Mouse (Mus musculus): ENCODE measurements around the gene Nkx6-1. TPM values are rescaled to one million over a fixed set of nuclear protein-coding genes. Genes with fewer than 3 reads are reported as not detected.

Gene Nkx6-1
- 0.07 and 0.13 TPM in 2 replicates for polyA plus RNA-seq (2015; fragmentation: Nextera tagmentation; extraction: Ambion mirVana)

DNA sequence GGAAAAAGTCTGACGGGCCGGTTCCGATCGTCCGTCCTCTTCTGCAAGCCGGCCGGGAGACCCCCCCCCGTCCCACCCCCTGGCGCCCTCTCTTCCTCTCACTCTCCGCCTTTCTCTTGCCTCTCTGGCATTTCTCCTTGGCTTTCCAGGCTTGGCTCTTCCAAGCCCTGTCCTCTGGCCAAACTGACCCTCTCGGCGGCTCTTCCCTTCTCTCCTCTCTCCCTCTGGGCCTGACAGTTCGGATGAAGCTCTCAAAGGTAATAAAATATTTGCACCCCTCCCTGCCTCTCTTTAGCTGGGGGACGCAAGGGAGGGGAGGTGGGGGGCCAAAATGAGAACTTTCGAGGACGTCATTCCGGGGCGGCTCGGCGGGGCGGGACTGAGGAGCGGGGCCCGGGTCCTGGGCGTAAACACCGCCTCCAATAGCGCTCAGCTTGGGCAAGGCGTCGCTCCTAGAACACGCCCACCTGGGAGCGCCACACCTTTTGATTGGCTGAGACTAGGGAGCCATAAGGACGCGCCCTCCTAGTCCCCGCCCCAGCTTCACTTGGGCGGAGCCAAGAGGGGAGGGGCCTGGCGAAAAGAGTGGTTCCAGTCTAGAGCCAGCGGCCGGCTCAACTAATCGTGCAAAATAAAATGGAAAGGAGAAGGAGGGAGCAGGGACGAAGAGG, at the start of gene Nkx6-1:
Gene Nkx6-1 (minus strand): TSS at position 52 of the 671 bp plus-strand sequence.
- H3K36me3 ChIP-seq (ENCODE audit: insufficient read depth, low read length), result no peaks in the 10 kb centered on the region
- peak within 1 kb of the TSS; percentile 63 for H3K4me2 ChIP-seq (replicated peaks; ENCODE audit: low read depth, low read length)
- DNase-seq (ENCODE audit: low spot score) (peak; percentile 88), ATAC-seq (peak; percentile 95)
- WGBS, result under 1% methylated on average over 38 of the region's 39 CpGs
- no peak for TF ChIP-seq EP300 (IDR thresholded peaks at IDR 0.05)
- no peak for TF ChIP-seq CTCF (IDR thresholded peaks at IDR 0.05)
- H3K4me1 ChIP-seq (ENCODE audit: insufficient read depth, low read depth, low read length), result peaks cover 12% of the 10 kb centered on the region; the same call in 1 of the 2 replicates
- peaks cover 92% of the 10 kb centered on the region for H3K27me3 ChIP-seq (replicated peaks; ENCODE audit: insufficient read depth, low read length)
- H3K27ac ChIP-seq (ENCODE audit: low read length), result no peak within 1 kb of the TSS
- no peaks in the 10 kb centered on the region for H3K9me3 ChIP-seq (ENCODE audit: low read length)
- peak within 1 kb of the TSS; percentile 34 for H3K4me3 ChIP-seq (ENCODE audit: low read depth, low read length)
- H3K9ac ChIP-seq (replicated peaks; ENCODE audit: low read depth), result no peak within 1 kb of the TSS

DNA sequence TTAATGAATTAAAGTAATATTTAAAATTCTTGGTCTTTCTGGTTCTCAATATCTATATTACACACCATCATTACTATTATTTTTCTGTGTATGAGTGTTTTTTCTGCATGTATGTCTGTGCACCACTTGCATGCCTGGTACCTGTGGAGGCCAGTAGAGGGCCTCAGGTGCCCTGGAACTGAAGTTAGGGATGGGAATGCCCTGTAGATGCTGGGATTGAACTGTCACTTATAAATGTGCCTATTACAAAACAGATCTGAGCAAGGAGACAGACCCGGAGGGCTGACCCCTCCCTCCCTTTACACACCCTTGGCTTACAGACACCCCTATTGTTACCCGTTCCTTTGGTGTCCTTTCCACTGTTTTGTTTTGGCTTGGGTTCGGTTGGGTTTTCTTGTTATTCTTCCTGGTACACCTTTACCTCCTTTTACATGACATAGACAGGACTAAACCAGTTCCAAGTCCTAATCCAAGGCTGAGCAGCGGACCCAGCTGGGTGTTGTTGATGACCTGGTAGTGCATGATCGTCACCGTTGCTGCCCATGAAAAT, 48.3 kb upstream of the Nkx6-1 start:
- DNase-seq (ENCODE audit: low spot score) (peak; percentile 17), ATAC-seq (no peak)
- Histone ChIP-seq H3K9ac (replicated peaks; ENCODE audit: low read depth) (no peak overlapping the region), H3K4me1 (ENCODE audit: insufficient read depth, low read depth, low read length) (no peaks in the 10 kb centered on the region), H3K36me3 (ENCODE audit: insufficient read depth, low read length) (no peaks in the 10 kb centered on the region), H3K27me3 (replicated peaks; ENCODE audit: insufficient read depth, low read length) (no peaks in the 10 kb centered on the region), H3K9me3 (ENCODE audit: low read length) (no peaks in the 10 kb centered on the region), H3K27ac (ENCODE audit: low read length) (no peak overlapping the region), H3K4me2 (replicated peaks; ENCODE audit: low read depth, low read length) (no peak overlapping the region), H3K4me3 (ENCODE audit: low read depth, low read length) (no peak overlapping the region)
- TF ChIP-seq EP300 (IDR thresholded peaks at IDR 0.05), result no peak
- TF ChIP-seq CTCF (IDR thresholded peaks at IDR 0.05), result peak; percentile 67
- 80% methylated on average over 6 of the region's 6 CpGs for WGBS

DNA sequence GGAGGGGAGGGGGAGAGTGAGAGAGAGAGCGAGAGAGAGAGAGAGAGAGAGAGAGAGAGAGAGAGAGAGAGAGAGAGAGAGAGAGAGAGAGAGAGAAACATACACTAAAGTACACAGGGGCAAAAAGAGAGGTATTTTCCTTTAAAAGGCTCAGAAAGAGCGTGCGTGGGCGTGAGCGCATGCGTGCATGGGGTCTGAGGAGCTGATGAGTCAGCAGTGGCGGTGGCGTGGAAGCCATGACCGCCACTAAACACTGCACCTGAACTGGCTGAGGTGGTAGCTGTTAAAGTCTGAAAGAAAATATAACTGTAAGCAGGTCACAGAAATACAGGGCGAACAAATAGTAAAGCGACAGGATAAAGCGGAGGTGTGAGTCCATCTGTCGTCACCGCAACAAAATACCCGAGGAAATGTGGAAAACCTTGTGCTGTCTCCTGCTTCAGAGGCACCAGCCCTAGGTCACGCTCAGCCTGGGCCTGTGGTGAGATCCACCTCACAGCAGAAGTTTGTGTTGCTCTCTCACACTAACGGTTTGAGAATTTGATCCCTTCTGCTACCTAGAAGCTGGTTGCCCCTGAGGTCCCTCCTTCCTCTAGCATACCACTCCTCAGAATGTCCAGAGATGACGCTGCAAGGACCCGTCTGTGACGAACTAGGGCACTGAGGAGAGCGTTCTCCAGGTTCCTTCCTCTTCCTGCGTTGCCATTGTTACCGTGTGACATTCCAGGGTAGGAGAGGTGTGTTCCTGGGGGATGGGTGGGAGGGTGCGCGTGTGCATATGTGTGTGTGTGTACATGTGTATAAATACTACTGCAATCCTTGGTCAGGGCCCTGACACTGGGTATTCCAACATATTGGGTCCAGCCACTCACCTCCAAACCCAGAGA, 38.8 kb upstream of the Nkx6-1 start:
- H3K4me1 ChIP-seq (ENCODE audit: insufficient read depth, low read depth, low read length), result no peaks in the 10 kb centered on the region
- TF ChIP-seq CTCF (IDR thresholded peaks at IDR 0.05), result no peak
- TF ChIP-seq EP300 (IDR thresholded peaks at IDR 0.05), result no peak
- H3K9me3 ChIP-seq (ENCODE audit: low read length), result no peaks in the 10 kb centered on the region
- no peaks in the 10 kb centered on the region for H3K27me3 ChIP-seq (replicated peaks; ENCODE audit: insufficient read depth, low read length)
- H3K36me3 ChIP-seq (ENCODE audit: insufficient read depth, low read length), result no peaks in the 10 kb centered on the region
- H3K4me2 ChIP-seq (replicated peaks; ENCODE audit: low read depth, low read length), result 0 out of 2 replicates have a peak overlapping the region, but pooled peaks have one; percentile 5
- H3K27ac ChIP-seq (ENCODE audit: low read length), result no peak overlapping the region
- H3K9ac ChIP-seq (replicated peaks; ENCODE audit: low read depth), result no peak overlapping the region
- WGBS, result 54% methylated on average over 24 of the region's 25 CpGs
- no peak for DNase-seq (ENCODE audit: low spot score)
- ATAC-seq, result peak; percentile 33; the same call in 1 of the 2 replicates
- no peak overlapping the region for H3K4me3 ChIP-seq (ENCODE audit: low read depth, low read length)

DNA sequence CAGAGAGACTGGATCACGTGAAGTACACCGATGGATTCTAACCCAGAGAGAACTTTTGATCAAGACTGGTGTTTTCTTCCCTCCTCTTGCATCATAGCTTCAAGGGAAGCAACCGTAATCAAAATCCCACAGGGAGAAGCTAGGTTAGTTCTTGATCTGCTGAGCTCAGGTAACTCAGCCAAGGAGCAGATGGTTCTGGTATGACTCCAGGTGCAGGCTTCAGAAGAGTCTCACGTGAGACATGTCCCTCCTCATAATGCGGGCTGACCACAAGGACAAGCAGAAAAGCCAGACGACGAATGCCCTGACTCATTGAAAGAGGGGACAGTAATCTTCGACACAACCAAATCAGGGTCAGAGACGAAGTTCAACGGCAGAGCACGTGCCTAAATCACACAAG, 37.8 kb upstream of the Nkx6-1 start:
- Histone ChIP-seq H3K9me3 (ENCODE audit: low read length) (no peaks in the 10 kb centered on the region), H3K27me3 (replicated peaks; ENCODE audit: insufficient read depth, low read length) (no peaks in the 10 kb centered on the region), H3K4me3 (ENCODE audit: low read depth, low read length) (no peak overlapping the region), H3K4me1 (ENCODE audit: insufficient read depth, low read depth, low read length) (no peaks in the 10 kb centered on the region), H3K4me2 (replicated peaks; ENCODE audit: low read depth, low read length) (no peak overlapping the region), H3K36me3 (ENCODE audit: insufficient read depth, low read length) (no peaks in the 10 kb centered on the region), H3K27ac (ENCODE audit: low read length) (no peak overlapping the region), H3K9ac (replicated peaks; ENCODE audit: low read depth) (no peak overlapping the region)
- TF ChIP-seq CTCF (IDR thresholded peaks at IDR 0.05) (no peak), EP300 (IDR thresholded peaks at IDR 0.05) (no peak)
- ATAC-seq (no peak), DNase-seq (ENCODE audit: low spot score) (no peak)
- WGBS, result 79% methylated on average over 11 of the region's 11 CpGs

DNA sequence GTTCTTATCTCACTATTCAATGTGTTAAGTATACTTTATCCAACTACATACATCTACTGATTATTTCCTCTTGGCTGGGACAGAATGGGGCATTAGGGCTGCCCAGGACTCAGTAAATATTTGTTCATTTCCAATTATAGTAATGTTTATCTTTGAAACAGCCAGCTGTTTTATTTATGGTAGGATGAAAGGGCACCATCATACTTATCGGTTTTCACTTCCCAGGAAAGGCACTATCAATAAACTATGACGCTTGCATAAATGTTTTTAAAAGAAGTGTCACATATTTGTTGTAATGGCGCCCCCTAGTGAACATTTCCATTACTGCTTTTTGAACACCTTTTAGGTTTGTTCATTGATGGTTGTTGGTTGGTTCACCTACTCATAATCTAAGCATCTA, 35.8 kb upstream of the Nkx6-1 start:
- Histone ChIP-seq H3K4me3 (ENCODE audit: low read depth, low read length) (no peak overlapping the region), H3K27ac (ENCODE audit: low read length) (no peak overlapping the region), H3K4me1 (ENCODE audit: insufficient read depth, low read depth, low read length) (no peaks in the 10 kb centered on the region), H3K4me2 (replicated peaks; ENCODE audit: low read depth, low read length) (0 out of 2 replicates have a peak overlapping the region, but pooled peaks have one; percentile 20), H3K9me3 (ENCODE audit: low read length) (no peaks in the 10 kb centered on the region), H3K36me3 (ENCODE audit: insufficient read depth, low read length) (no peaks in the 10 kb centered on the region), H3K27me3 (replicated peaks; ENCODE audit: insufficient read depth, low read length) (no peaks in the 10 kb centered on the region), H3K9ac (replicated peaks; ENCODE audit: low read depth) (no peak overlapping the region)
- under 1% methylated on average over 3 of the region's 3 CpGs for WGBS
- ATAC-seq, result no peak
- TF ChIP-seq EP300 (IDR thresholded peaks at IDR 0.05), result no peak
- TF ChIP-seq CTCF (IDR thresholded peaks at IDR 0.05), result peak; percentile 66
- peak; percentile 52 for DNase-seq (ENCODE audit: low spot score)

DNA sequence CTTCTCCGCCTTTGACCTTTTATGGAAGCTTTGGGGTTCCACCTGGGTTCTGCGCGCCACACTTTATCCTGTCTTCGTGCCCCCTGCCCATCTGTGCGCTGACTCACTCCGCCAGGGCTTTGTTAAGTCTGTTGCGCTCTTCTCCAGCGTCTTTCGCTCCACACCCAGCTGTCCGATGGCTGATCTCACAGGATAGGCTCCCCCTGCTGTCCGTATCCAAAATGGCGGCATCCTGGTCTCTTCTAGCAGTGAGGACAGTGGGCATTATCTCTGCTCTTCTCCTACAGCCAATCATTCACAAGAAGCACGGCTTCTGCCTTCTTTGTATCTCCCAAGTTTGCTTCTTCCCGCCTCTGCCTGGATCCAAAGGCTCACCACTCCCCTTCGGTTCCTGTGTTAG, 23.8 kb upstream of the Nkx6-1 start:
- no peak for DNase-seq (ENCODE audit: low spot score)
- Histone ChIP-seq H3K27ac (ENCODE audit: low read length) (no peak overlapping the region), H3K4me3 (ENCODE audit: low read depth, low read length) (no peak overlapping the region), H3K4me2 (replicated peaks; ENCODE audit: low read depth, low read length) (no peak overlapping the region), H3K36me3 (ENCODE audit: insufficient read depth, low read length) (no peaks in the 10 kb centered on the region), H3K4me1 (ENCODE audit: insufficient read depth, low read depth, low read length) (no peaks in the 10 kb centered on the region), H3K9me3 (ENCODE audit: low read length) (no peaks in the 10 kb centered on the region), H3K9ac (replicated peaks; ENCODE audit: low read depth) (no peak overlapping the region), H3K27me3 (replicated peaks; ENCODE audit: insufficient read depth, low read length) (no peaks in the 10 kb centered on the region)
- ATAC-seq, result no peak
- TF ChIP-seq EP300 (IDR thresholded peaks at IDR 0.05) (no peak), CTCF (IDR thresholded peaks at IDR 0.05) (peak; percentile 49)
- WGBS, result 18% methylated on average over 15 of the region's 15 CpGs
